Mouse (Mus musculus): ENCODE measurements at regions not wholly inside any gene's neighbourhood (a gene's known extent, or its start where the extent isn't known, plus 50 kb on each side); places are given as distances from the start of the nearest gene placed in this dataset.

DNA sequence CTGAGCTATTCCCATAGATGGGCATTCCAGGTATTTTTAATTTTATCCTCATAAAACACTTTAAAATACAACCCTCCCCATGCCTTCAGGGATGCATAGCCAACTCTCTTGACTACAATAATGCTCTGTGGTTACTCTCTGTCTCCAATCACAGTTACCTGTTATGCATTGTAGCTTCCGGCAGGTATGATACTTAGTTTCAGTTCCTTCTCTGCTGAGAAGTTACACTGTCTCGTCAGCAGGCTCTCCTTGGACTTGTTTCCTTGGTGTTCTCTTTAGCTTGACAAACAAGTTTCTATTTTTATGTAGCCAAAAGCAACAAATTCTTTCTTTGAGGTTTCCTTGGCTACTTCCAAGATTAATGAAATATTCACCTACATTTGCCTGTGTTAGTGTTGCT lies 126.6 kb upstream of the Pkdcc start:
- TF ChIP-seq EP300 (optimal IDR thresholded peaks at IDR 0.05) (no peak), CTCF (IDR thresholded peaks at IDR 0.05; ENCODE audit: low read depth) (no peak)
- H3K36me3 ChIP-seq (ENCODE audit: control insufficient read depth, insufficient read depth, low read length) = no peaks in the 10 kb centered on the region
- no peaks in the 10 kb centered on the region for H3K4me1 ChIP-seq (replicated peaks; ENCODE audit: control insufficient read depth, insufficient read depth)
- H3K27me3 ChIP-seq (ENCODE audit: control insufficient read depth, insufficient read depth, low read length) = no peaks in the 10 kb centered on the region
- H3K9ac ChIP-seq (ENCODE audit: low read length) = no peak overlapping the region
- no peak overlapping the region for H3K4me3 ChIP-seq (ENCODE audit: low read depth, low read length)
- no peaks in the 10 kb centered on the region for H3K9me3 ChIP-seq (ENCODE audit: control insufficient read depth, low read length)
- 66% methylated on average over 2 of the region's 2 CpGs for WGBS
- no peak overlapping the region for H3K4me2 ChIP-seq (replicated peaks; ENCODE audit: low read depth)
- ATAC-seq (ENCODE audit: low FRiP score, low TSS enrichment) (no peak), DNase-seq (ENCODE audit: low spot score) (no peak)
- no peak overlapping the region for H3K27ac ChIP-seq (replicated peaks)

DNA sequence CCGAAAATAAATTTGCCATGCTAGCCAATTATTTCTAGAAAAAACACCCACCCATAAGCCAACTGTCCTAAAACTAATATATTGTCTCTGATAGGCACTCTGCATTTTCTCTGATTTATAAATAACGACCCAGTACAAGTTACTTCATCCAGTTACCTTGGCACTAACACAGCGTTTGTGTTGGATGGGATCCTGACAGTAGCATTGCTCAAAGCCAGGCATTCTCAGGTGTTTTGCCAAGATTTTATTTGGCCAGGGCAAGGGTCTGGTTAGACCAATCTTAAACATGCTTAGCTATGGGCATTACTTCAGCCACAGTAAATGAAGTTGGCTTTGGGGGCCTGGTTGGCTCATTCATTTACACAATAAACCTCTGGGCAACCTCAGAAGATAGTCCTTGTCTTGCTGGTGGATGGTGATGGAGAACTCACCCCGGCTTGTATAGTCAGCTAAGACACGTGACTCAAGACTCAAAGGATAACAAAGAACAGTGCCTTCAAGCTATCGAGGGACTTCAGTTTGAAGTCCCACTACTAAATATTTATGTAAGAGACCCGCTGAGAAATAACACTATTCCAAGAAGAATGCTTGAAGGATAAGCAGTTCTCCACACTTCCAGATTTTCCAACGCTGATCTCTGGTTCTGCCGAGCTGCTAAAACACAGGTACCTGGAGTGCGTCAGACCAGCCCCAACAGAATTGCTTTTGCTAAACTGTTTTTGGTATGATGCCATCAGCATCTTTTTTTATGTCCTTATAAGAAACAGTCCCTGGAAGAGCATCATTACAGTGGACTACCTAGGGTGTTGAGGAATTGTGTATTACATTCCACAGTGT lies 125.0 kb upstream of the Pkdcc start:
- H3K4me2 ChIP-seq (replicated peaks; ENCODE audit: low read depth) = no peak overlapping the region
- peak; percentile 52; the same call in 1 of the 2 replicates for ATAC-seq (ENCODE audit: low FRiP score, low TSS enrichment)
- no peaks in the 10 kb centered on the region for H3K36me3 ChIP-seq (ENCODE audit: control insufficient read depth, insufficient read depth, low read length)
- WGBS = 42% methylated on average over 10 of the region's 10 CpGs
- DNase-seq (ENCODE audit: low spot score) = no peak
- H3K27ac ChIP-seq (replicated peaks) = no peak overlapping the region
- no peak overlapping the region for H3K9ac ChIP-seq (ENCODE audit: low read length)
- H3K9me3 ChIP-seq (ENCODE audit: control insufficient read depth, low read length) = no peaks in the 10 kb centered on the region
- no peak for TF ChIP-seq CTCF (IDR thresholded peaks at IDR 0.05; ENCODE audit: low read depth)
- TF ChIP-seq EP300 (optimal IDR thresholded peaks at IDR 0.05) = no peak
- H3K4me1 ChIP-seq (replicated peaks; ENCODE audit: control insufficient read depth, insufficient read depth) = no peaks in the 10 kb centered on the region
- H3K4me3 ChIP-seq (ENCODE audit: low read depth, low read length) = no peak overlapping the region
- H3K27me3 ChIP-seq (ENCODE audit: control insufficient read depth, insufficient read depth, low read length) = no peaks in the 10 kb centered on the region

DNA sequence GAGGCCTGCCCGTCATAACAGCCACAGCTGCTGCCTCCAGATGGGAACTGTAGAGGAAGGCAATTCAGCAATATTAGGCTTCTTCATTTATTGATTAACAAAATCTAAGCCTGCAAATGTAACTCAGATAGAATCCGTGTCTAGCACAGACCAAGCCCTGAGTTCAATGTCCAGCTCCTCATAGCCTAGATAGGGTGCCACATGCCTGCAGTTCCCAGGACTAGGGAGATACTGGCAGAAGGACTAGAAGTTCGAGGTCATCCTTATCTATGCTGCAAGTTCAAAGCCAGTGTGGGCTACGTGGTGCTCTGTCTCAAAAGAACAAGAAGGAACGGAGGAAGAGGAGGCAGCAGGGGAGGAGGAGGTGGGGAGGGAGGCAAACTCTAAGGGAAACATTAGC lies 121.2 kb upstream of the Pkdcc start:
- H3K4me3 ChIP-seq (ENCODE audit: low read depth, low read length) = no peak overlapping the region
- no peaks in the 10 kb centered on the region for H3K27me3 ChIP-seq (ENCODE audit: control insufficient read depth, insufficient read depth, low read length)
- 76% methylated on average over 5 of the region's 5 CpGs for WGBS
- TF ChIP-seq CTCF (IDR thresholded peaks at IDR 0.05; ENCODE audit: low read depth) (no peak), EP300 (optimal IDR thresholded peaks at IDR 0.05) (no peak)
- no peak overlapping the region for H3K4me2 ChIP-seq (replicated peaks; ENCODE audit: low read depth)
- H3K9me3 ChIP-seq (ENCODE audit: control insufficient read depth, low read length) = no peaks in the 10 kb centered on the region
- H3K27ac ChIP-seq (replicated peaks) = no peak overlapping the region
- no peaks in the 10 kb centered on the region for H3K4me1 ChIP-seq (replicated peaks; ENCODE audit: control insufficient read depth, insufficient read depth)
- no peaks in the 10 kb centered on the region for H3K36me3 ChIP-seq (ENCODE audit: control insufficient read depth, insufficient read depth, low read length)
- H3K9ac ChIP-seq (ENCODE audit: low read length) = no peak overlapping the region
- DNase-seq (ENCODE audit: low spot score) (no peak), ATAC-seq (ENCODE audit: low FRiP score, low TSS enrichment) (no peak)

DNA sequence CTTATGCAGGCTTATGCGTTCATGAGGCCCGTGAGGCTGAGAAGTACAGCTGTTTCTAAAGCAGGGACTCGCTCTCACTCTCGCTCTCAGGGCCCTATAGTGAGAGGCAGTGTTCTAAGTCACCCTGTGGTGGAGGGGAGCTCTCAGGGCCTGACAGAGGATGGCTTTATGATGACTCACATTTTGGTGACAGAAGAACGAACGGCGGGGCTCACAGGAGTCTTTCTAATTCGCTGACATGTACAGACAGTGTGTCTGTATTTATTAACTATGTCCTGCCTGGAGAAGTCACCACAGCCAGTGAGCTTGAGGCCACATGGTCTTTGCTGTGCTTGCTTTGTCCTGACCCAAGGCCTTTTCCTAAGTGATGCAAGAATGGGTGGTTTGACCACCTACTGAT lies 118.6 kb upstream of the Pkdcc start:
- H3K27me3 ChIP-seq (ENCODE audit: control insufficient read depth, insufficient read depth, low read length) = no peaks in the 10 kb centered on the region
- no peak overlapping the region for H3K27ac ChIP-seq (replicated peaks)
- no peak overlapping the region for H3K9ac ChIP-seq (ENCODE audit: low read length)
- DNase-seq (ENCODE audit: low spot score) (no peak), ATAC-seq (ENCODE audit: low FRiP score, low TSS enrichment) (no peak)
- no peak for TF ChIP-seq CTCF (IDR thresholded peaks at IDR 0.05; ENCODE audit: low read depth)
- TF ChIP-seq EP300 (optimal IDR thresholded peaks at IDR 0.05) = no peak
- H3K9me3 ChIP-seq (ENCODE audit: control insufficient read depth, low read length) = no peaks in the 10 kb centered on the region
- WGBS = 39% methylated on average over 8 of the region's 8 CpGs
- H3K36me3 ChIP-seq (ENCODE audit: control insufficient read depth, insufficient read depth, low read length) = no peaks in the 10 kb centered on the region
- H3K4me3 ChIP-seq (ENCODE audit: low read depth, low read length) = no peak overlapping the region
- H3K4me1 ChIP-seq (replicated peaks; ENCODE audit: control insufficient read depth, insufficient read depth) = no peaks in the 10 kb centered on the region
- no peak overlapping the region for H3K4me2 ChIP-seq (replicated peaks; ENCODE audit: low read depth)

DNA sequence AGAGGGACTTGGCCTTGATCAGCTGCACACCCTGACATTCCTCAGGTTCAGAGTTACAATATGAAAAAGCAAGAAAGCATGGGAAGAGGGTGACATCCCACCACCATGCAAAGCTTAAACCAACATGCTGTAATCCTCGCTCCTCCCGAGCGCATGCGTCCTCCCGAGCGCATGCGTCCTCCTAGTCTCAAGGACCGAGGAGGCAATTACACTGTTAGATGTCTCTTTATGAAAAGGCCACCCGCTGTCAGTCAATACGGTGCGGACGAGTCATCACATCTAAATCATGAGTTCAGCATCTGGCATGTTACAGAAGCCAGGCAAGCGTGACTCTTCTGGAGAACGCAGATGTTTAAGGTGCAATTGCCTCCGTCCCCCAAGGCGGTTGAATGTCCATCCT lies 117.1 kb upstream of the Pkdcc start:
- ATAC-seq (ENCODE audit: low FRiP score, low TSS enrichment) = no peak
- Histone ChIP-seq H3K9me3 (ENCODE audit: control insufficient read depth, low read length) (no peaks in the 10 kb centered on the region), H3K27me3 (ENCODE audit: control insufficient read depth, insufficient read depth, low read length) (no peaks in the 10 kb centered on the region), H3K4me2 (replicated peaks; ENCODE audit: low read depth) (no peak overlapping the region), H3K4me3 (ENCODE audit: low read depth, low read length) (no peak overlapping the region), H3K36me3 (ENCODE audit: control insufficient read depth, insufficient read depth, low read length) (no peaks in the 10 kb centered on the region), H3K9ac (ENCODE audit: low read length) (no peak overlapping the region), H3K27ac (replicated peaks) (no peak overlapping the region), H3K4me1 (replicated peaks; ENCODE audit: control insufficient read depth, insufficient read depth) (no peaks in the 10 kb centered on the region)
- no peak for TF ChIP-seq EP300 (optimal IDR thresholded peaks at IDR 0.05)
- TF ChIP-seq CTCF (IDR thresholded peaks at IDR 0.05; ENCODE audit: low read depth) = no peak
- DNase-seq (ENCODE audit: low spot score) = no peak
- WGBS = 87% methylated on average over 16 of the region's 16 CpGs

DNA sequence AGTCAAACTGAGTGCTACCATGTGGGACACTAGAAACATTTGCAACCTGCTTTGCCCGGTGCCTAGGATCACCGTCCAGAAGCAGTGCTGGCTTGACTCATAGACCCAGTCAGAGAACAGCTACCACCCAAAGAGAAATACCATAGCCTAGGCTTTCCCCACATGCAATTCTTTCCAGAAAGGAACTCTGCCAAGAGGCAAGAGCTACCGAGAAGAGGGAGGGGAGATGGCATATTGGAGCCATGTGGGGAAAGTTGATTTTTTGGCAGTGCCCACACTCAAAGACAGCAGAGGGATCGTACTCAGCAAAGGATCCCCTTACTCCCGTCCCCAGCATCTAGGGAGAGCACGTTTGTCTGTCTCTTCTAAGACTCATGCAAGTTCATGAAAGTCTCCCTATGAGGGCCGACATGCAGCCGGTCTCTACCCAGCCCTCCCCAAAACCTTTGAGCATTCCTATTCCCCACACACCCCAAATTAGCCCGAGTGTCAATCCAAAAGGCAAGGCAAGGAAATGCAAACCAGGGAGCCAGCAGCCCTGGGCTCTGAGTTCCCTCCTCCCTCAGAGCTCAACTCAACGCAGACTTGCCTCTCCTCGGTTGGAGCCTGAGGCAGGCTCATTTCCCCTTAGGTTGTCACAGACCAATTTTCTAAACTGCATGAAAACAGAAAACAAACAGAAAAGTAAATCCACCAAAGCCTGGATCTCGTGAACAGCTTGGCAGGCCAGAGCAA lies 116.2 kb upstream of the Pkdcc start:
- no peak overlapping the region for H3K27ac ChIP-seq (replicated peaks)
- no peaks in the 10 kb centered on the region for H3K27me3 ChIP-seq (ENCODE audit: control insufficient read depth, insufficient read depth, low read length)
- WGBS = 73% methylated on average over 12 of the region's 12 CpGs
- H3K9me3 ChIP-seq (ENCODE audit: control insufficient read depth, low read length) = no peaks in the 10 kb centered on the region
- H3K36me3 ChIP-seq (ENCODE audit: control insufficient read depth, insufficient read depth, low read length) = no peaks in the 10 kb centered on the region
- DNase-seq (ENCODE audit: low spot score) (no peak), ATAC-seq (ENCODE audit: low FRiP score, low TSS enrichment) (no peak)
- H3K4me1 ChIP-seq (replicated peaks; ENCODE audit: control insufficient read depth, insufficient read depth) = no peaks in the 10 kb centered on the region
- H3K4me3 ChIP-seq (ENCODE audit: low read depth, low read length) = no peak overlapping the region
- H3K4me2 ChIP-seq (replicated peaks; ENCODE audit: low read depth) = no peak overlapping the region
- TF ChIP-seq EP300 (optimal IDR thresholded peaks at IDR 0.05) = no peak
- TF ChIP-seq CTCF (IDR thresholded peaks at IDR 0.05; ENCODE audit: low read depth) = no peak
- no peak overlapping the region for H3K9ac ChIP-seq (ENCODE audit: low read length)

All from stomach, postnatal 0 days (tissue).